Mouse (Mus musculus) CH12.LX (cell line): ENCODE data around the gene Fgfr2. TPM values are rescaled to one million over a fixed set of nuclear protein-coding genes. Genes with fewer than 3 reads are reported as not detected.

Experiments used
- DNase-seq: peaks from one replicate; pipeline ENCODE4 v3.0.0-alpha.2; 2013; ENCODE audit errors: extremely low read depth
- H3K27ac ChIP-seq: 2 replicates; pipeline ENCODE4 v1.5.1; 2012; ENCODE audit warnings: low read depth, mild to moderate bottlenecking, control low read depth, moderate library complexity; ENCODE audit not compliant: insufficient read depth
- H3K27me3 ChIP-seq: replicated peaks from 2 replicates; pipeline ENCODE3; 2012; ENCODE audit warnings: inconsistent platforms
- H3K36me3 ChIP-seq, 2 experiments: replicated peaks in 1 of 2; 2 replicates each; pipeline versions ENCODE3 to v1.6.1; 2012; ENCODE audit warnings: inconsistent platforms in 1 of 2, low read length in 1 of 2, mild to moderate bottlenecking in 1 of 2, mixed read lengths in 1 of 2, moderate library complexity in 1 of 2; ENCODE audit not compliant: control insufficient read depth in 1 of 2, insufficient read depth in 1 of 2
- H3K4me1 ChIP-seq, 2 experiments: 2 replicates each; pipeline ENCODE4 v1.6.1; 2012; ENCODE audit warnings: inconsistent platforms in 1 of 2, moderate library complexity in 1 of 2; ENCODE audit not compliant: insufficient read depth in 2 of 2, control insufficient read depth in 1 of 2
- H3K4me2 ChIP-seq: 2 replicates; pipeline ENCODE4 v1.6.1; 2012; ENCODE audit warnings: low read depth, mild to moderate bottlenecking, control low read depth; ENCODE audit not compliant: poor library complexity, insufficient read depth, severe bottlenecking
- H3K4me3 ChIP-seq, 3 experiments: fragments of 150-350 bp in 1 of 3; sonication (generic) in 1 of 3; replicated peaks in 1 of 3; 2 replicates each; pipeline versions ENCODE3 to v1.5.1; 2011 to 2012; ENCODE audit warnings: low read depth in 2 of 3, low read length in 2 of 3, mild to moderate bottlenecking in 2 of 3, moderate library complexity in 2 of 3, control low read depth in 1 of 3, improper control_type of control experiment in 1 of 3, inconsistent platforms in 1 of 3, mixed read lengths in 1 of 3; ENCODE audit not compliant: poor library complexity in 1 of 3
- H3K79me2 ChIP-seq: replicated peaks from 2 replicates; pipeline ENCODE4 v1.6.1; 2012; ENCODE audit warnings: mild to moderate bottlenecking, moderate library complexity; ENCODE audit not compliant: control insufficient read depth, poor library complexity, insufficient read depth, severe bottlenecking; ENCODE audit errors: extremely low read depth
- H3K9ac ChIP-seq: 2 replicates; pipeline ENCODE4 v1.6.1; 2012; ENCODE audit warnings: low read depth, mild to moderate bottlenecking, control low read depth, moderate library complexity; ENCODE audit not compliant: insufficient read depth
- H3K9me3 ChIP-seq: replicated peaks from 2 replicates; pipeline ENCODE3; 2012; ENCODE audit warnings: low read length, inconsistent platforms, mixed read lengths
- BHLHE40 ChIP-seq: IDR thresholded peaks from 2 replicates; pipeline ENCODE4 v1.6.1; 2011; ENCODE audit warnings: mild to moderate bottlenecking, low read depth, low read length, improper control_type of control experiment
- CTCF ChIP-seq, 2 experiments: IDR thresholded peaks in 1 of 2; conservative IDR thresholded peaks in 1 of 2; 2 replicates each; pipeline ENCODE4 v1.5.1; 2011 to 2012; ENCODE audit warnings: low read depth in 2 of 2, low read length in 2 of 2, improper control_type of control experiment in 1 of 2, inconsistent platforms in 1 of 2, mild to moderate bottlenecking in 1 of 2, moderate library complexity in 1 of 2
- E2F4 ChIP-seq: IDR thresholded peaks from 2 replicates; pipeline ENCODE4 v1.6.1; 2011; ENCODE audit warnings: low read depth, low read length, improper control_type of control experiment; ENCODE audit not compliant: insufficient replicate concordance
- GABPA ChIP-seq: IDR thresholded peaks from 2 replicates; pipeline ENCODE4 v1.6.1; 2012; ENCODE audit warnings: low read depth, low read length, improper control_type of control experiment, inconsistent platforms; ENCODE audit not compliant: insufficient replicate concordance
- MAZ ChIP-seq: IDR thresholded peaks from 2 replicates; pipeline ENCODE4 v1.6.1; 2012; ENCODE audit warnings: low read depth, mild to moderate bottlenecking, inconsistent platforms, low read length, improper control_type of control experiment, moderate library complexity
- MXI1 ChIP-seq: IDR thresholded peaks from 2 replicates; pipeline ENCODE4 v1.6.1; 2011; ENCODE audit warnings: mild to moderate bottlenecking, low read depth, low read length, improper control_type of control experiment
- NELFE ChIP-seq: IDR thresholded peaks from 2 replicates; pipeline ENCODE4 v1.6.1; 2011; ENCODE audit warnings: low read depth, low read length, improper control_type of control experiment
- NRF1 ChIP-seq: IDR thresholded peaks from 2 replicates; pipeline ENCODE4 v1.6.1; 2014; ENCODE audit warnings: low read depth, mild to moderate bottlenecking, inconsistent platforms, low read length, improper control_type of control experiment, moderate library complexity
- PAX5 ChIP-seq: IDR thresholded peaks from 2 replicates; pipeline ENCODE4 v1.6.1; 2012; ENCODE audit warnings: low read length, inconsistent platforms, mixed read lengths
- POLR2A ChIP-seq: IDR thresholded peaks from 2 replicates; pipeline ENCODE4 v1.6.1; 2011; ENCODE audit warnings: low read depth, mild to moderate bottlenecking, improper control_type of control experiment, low read length
- RAD21 ChIP-seq: IDR thresholded peaks from 2 replicates; pipeline ENCODE4 v1.6.1; 2011; ENCODE audit warnings: low read depth, mild to moderate bottlenecking, low read length, improper control_type of control experiment, moderate library complexity
- SMC3 ChIP-seq: IDR thresholded peaks from 2 replicates; pipeline ENCODE4 v1.6.1; 2011; ENCODE audit warnings: low read depth, low read length, improper control_type of control experiment
- TCF12 ChIP-seq: IDR thresholded peaks from 2 replicates; pipeline ENCODE4 v1.6.1; 2014; ENCODE audit warnings: low read depth, mild to moderate bottlenecking, inconsistent platforms, low read length, improper control_type of control experiment
- USF2 ChIP-seq: conservative IDR thresholded peaks from 2 replicates; pipeline ENCODE4 v1.6.1; 2011; ENCODE audit warnings: low read depth, low read length, improper control_type of control experiment
- ZC3H11A ChIP-seq: IDR thresholded peaks from 2 replicates; pipeline ENCODE4 v1.6.1; 2012; ENCODE audit warnings: low read depth, mild to moderate bottlenecking, inconsistent platforms, low read length, improper control_type of control experiment
- dilution Hi-C: fragments of 300-500 bp; cut with MboI; formaldehyde crosslinking; loops from 2 replicates; pipeline ENCODE4 v1.14.3; 2020; ENCODE audit warnings: low sequenced_read_pairs; ENCODE audit not compliant: extremely low pct_unique_long_range_greater_than_20kb, extremely low pct_ligation_motif_present
- in situ Hi-C: fragments of 300-500 bp; cut with MboI; formaldehyde crosslinking; loops from 3 replicates; pipeline ENCODE4 v1.14.3; 2019; ENCODE audit warnings: low sequenced_read_pairs, low pct_ligation_motif_present, low pct_unique_long_range_greater_than_20kb, mixed read lengths
- polyA plus RNA-seq: library from polyadenylated mRNA; unstranded; fragments of >175 nt; gene quantifications from 2 replicates; pipeline ENCODE4 v1.2.1, GENCODE M21; 2012; ENCODE audit warnings: low read depth; ENCODE audit not compliant: insufficient read length
- total RNA-seq, 2 experiments: library from RNA; depleted of rRNA; stranded (reverse); fragments of 300-350 nt in 1 of 2; fragments of >200 nt in 1 of 2; gene quantifications; 2 replicates each; pipeline ENCODE4 v1.2.3; 2012 to 2014

Gene Fgfr2
- total and polyA plus RNA-seq, 3 experiments, result not detected

DNA sequence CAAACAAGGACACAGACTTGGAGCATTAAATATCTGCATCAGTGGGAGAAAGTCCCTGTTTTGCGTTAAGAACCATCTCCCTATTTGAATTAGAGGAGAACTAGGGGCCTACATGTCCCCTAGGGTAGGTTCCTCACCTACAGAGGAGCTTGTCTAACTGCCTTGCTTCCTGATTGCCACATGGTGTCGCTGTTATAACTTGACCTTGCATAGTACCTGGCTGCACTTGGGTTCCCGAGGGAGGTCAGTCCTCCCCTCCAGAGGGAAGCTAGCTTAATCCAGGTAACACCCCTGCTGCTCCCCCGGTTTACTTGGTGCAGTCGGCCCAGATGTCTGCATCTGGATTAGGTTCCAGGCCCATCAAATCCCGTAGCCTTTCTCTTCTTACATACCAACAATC is 2518.0 kb downstream of the Fgfr2 start:
- in situ Hi-C loops (no loop called here), dilution Hi-C loops (no loop called here)
- TF ChIP-seq CTCF (conservative IDR thresholded peaks at IDR 0.05 in 1 of 2, IDR thresholded peaks at IDR 0.05 in 1 of 2; ENCODE audit: low read depth in 2 of 2, low read length in 2 of 2), result peak; percentile 68; a peak in 3 of 4 replicates
- TF ChIP-seq RAD21, result peak; percentile 31
- no peak for TF ChIP-seq PAX5
- TF ChIP-seq SMC3, result peak; percentile 30; the same call in 1 of the 2 replicates
- no peak for TF ChIP-seq USF2
- no peak overlapping the region for H3K4me2 ChIP-seq
- peaks cover 82% of the 10 kb centered on the region for H3K27me3 ChIP-seq
- no peaks in the 10 kb centered on the region for H3K36me3 ChIP-seq
- H3K4me3 ChIP-seq, result no peak overlapping the region
- no peaks in the 10 kb centered on the region for H3K4me1 ChIP-seq
- H3K27ac ChIP-seq, result no peak overlapping the region
- H3K9me3 ChIP-seq, result no peaks in the 10 kb centered on the region
- H3K9ac ChIP-seq, result no peak overlapping the region
- DNase-seq, result peak; percentile 9
- no peaks in the 10 kb centered on the region for H3K79me2 ChIP-seq

DNA sequence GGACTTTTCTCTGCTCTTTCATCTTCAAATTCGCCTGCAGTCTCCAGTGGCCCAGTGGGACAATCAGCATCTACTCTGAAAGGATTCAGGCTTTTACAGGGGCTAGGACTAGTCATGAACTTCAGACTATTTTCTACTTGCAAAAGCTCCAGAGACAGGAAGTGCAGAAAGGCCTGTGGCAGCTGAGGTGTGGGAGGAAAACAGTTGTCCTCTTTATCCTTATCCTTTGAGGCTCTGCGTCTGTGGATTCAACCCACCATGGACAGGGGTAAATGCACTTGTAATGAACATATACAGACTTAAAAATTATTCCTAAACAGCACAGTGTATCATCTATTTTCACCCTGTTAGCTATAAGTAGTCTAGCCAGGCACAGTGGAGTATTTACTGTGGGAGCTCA is 2518.8 kb downstream of the Fgfr2 start:
- Histone ChIP-seq H3K27ac (no peak overlapping the region), H3K4me2 (no peak overlapping the region), H3K79me2 (no peaks in the 10 kb centered on the region), H3K9ac (no peak overlapping the region), H3K4me3 (no peak overlapping the region), H3K4me1 (no peaks in the 10 kb centered on the region), H3K9me3 (no peaks in the 10 kb centered on the region), H3K36me3 (no peaks in the 10 kb centered on the region), H3K27me3 (peaks cover 78% of the 10 kb centered on the region)
- DNase-seq, result no peak
- dilution Hi-C loops, result no loop called here
- in situ Hi-C loops, result no loop called here
- TF ChIP-seq NELFE (no peak), RAD21 (no peak), POLR2A (no peak), MAZ (no peak), BHLHE40 (no peak)

DNA sequence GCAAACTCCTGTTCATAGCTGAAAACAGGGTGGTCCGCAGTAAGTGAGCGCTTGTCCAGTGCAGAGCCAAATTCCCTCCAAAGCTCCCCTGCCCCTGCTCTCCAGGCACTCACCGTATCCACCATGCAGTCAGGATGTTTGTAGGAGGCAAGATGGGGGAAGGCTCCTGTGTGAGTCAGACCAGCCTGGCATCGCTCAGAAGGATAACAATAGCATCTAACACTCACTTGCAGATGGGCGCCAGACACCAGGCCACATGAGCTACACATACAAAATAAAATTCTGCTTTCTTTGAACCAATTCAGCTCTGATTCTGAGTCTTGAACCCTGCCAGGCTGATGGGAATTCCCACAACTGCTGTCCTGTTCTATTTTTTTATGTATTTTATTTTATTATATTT is 2519.6 kb downstream of the Fgfr2 start:
- Histone ChIP-seq H3K9me3 (no peaks in the 10 kb centered on the region), H3K4me1 (no peaks in the 10 kb centered on the region), H3K27ac (no peak overlapping the region), H3K79me2 (no peaks in the 10 kb centered on the region), H3K36me3 (no peaks in the 10 kb centered on the region), H3K9ac (no peak overlapping the region), H3K4me3 (no peak overlapping the region), H3K27me3 (peaks cover 79% of the 10 kb centered on the region), H3K4me2 (no peak overlapping the region)
- in situ Hi-C loops, result no loop called here
- no peak for DNase-seq
- dilution Hi-C loops, result no loop called here
- TF ChIP-seq PAX5 (no peak), RAD21 (no peak), E2F4 (no peak), MXI1 (no peak), GABPA (no peak), TCF12 (no peak), ZC3H11A (no peak), NRF1 (no peak)
